Mouse (Mus musculus) lung, embryonic 14.5 days (tissue): ENCODE results near the gene Ss18l1. TPM values are rescaled to one million over a fixed set of nuclear protein-coding genes. Genes with fewer than 3 reads are reported as not detected.

Source experiments
- ATAC-seq: fragments of 200-750 bp; cut with Nextera tagmentation; 2 replicates; pipeline ENCODE4 v1.8.0; 2017; ENCODE audit warnings: mild to moderate bottlenecking, moderate TSS enrichment, moderate library complexity; ENCODE audit not compliant: insufficient read depth
- DNase-seq: peaks from one replicate; pipeline ENCODE4 v3.0.0-alpha.2; 2015
- H3K27ac ChIP-seq: fragments of 300-500 bp; sonication (generic); 2 replicates; pipeline ENCODE4 v1.5.1; 2014; ENCODE audit warnings: low read depth, mild to moderate bottlenecking, moderate library complexity
- H3K27me3 ChIP-seq: fragments of 300-500 bp; sonication (generic); 2 replicates; pipeline ENCODE4 v1.6.1; 2014; ENCODE audit warnings: low read length, control low read depth; ENCODE audit not compliant: insufficient read depth
- H3K36me3 ChIP-seq: fragments of 300-500 bp; sonication (generic); 2 replicates; pipeline ENCODE4 v1.6.1; 2014; ENCODE audit warnings: control low read depth; ENCODE audit not compliant: insufficient read depth
- H3K4me1 ChIP-seq: fragments of 300-500 bp; sonication (generic); 2 replicates; pipeline ENCODE4 v1.6.1; 2014; ENCODE audit warnings: antibody characterized with exemption, control low read depth; ENCODE audit not compliant: insufficient read depth
- H3K4me2 ChIP-seq: fragments of 300-500 bp; sonication (generic); 2 replicates; pipeline ENCODE4 v1.6.1; 2014; ENCODE audit warnings: mild to moderate bottlenecking
- H3K4me3 ChIP-seq: fragments of 300-500 bp; sonication (generic); 2 replicates; pipeline ENCODE4 v1.5.1; 2014; ENCODE audit warnings: low read depth, low read length
- H3K9ac ChIP-seq: fragments of 300-500 bp; sonication (generic); 2 replicates; pipeline ENCODE4 v1.6.1; 2014
- H3K9me3 ChIP-seq: fragments of 300-500 bp; sonication (generic); 2 replicates; pipeline ENCODE4 v1.6.1; 2016; ENCODE audit warnings: low read depth, low read length, control low read depth
- CTCF ChIP-seq: IDR thresholded peaks from 2 replicates; pipeline ENCODE4 v1.5.1; 2016; ENCODE audit warnings: antibody characterized with exemption, low read depth
- WGBS: fragments of 180-500 bp; shearing (Covaris S2); extraction: QIAGEN DNeasy Blood & Tissue Kit; methylation state at CpG from one replicate; pipeline ENCODE4 v1.1.7; 2014; 5-methylcytosine and 5-hydroxymethylcytosine counted together
- polyA plus RNA-seq: library from polyadenylated mRNA; unstranded; fragments of >200 nt; fragmentation: Nextera tagmentation; extraction: Ambion mirVana; gene quantifications from 2 replicates; pipeline ENCODE4 v1.2.1, GENCODE M21; 2014

Gene Ss18l1
- polyA plus RNA-seq, 1 experiment from 2014 or later = 5.6 TPM

DNA sequence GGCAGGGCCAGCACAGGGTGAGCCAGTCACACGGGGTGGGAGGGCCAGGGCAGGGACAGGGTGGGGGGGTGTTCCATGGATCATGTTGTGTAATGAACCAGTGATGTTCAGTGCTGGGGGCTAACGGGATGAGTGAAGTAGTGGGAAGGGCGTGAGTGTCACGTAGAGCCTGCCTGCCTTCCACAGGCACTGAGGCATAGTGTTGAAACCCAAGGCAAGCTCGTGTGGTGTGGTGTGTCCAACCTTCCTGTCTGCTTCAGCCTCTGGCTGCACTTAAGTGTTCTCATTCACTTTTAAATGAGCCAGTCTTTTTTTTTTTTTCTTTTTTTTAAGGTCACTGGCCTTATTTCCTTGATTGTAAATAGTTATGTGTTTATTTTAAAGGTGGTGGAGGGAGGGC is 7.6 kb upstream of the Ss18l1 start:
- ATAC-seq (no peak), DNase-seq (no peak)
- Histone ChIP-seq H3K4me1 (no peaks in the 10 kb centered on the region), H3K27ac (no peak overlapping the region), H3K9me3 (no peaks in the 10 kb centered on the region), H3K36me3 (peaks cover 100% of the 10 kb centered on the region), H3K9ac (no peak overlapping the region), H3K4me3 (no peak overlapping the region), H3K27me3 (no peaks in the 10 kb centered on the region), H3K4me2 (no peak overlapping the region)
- no peak for TF ChIP-seq CTCF
- WGBS = 62% methylated on average over 5 of the region's 5 CpGs

DNA sequence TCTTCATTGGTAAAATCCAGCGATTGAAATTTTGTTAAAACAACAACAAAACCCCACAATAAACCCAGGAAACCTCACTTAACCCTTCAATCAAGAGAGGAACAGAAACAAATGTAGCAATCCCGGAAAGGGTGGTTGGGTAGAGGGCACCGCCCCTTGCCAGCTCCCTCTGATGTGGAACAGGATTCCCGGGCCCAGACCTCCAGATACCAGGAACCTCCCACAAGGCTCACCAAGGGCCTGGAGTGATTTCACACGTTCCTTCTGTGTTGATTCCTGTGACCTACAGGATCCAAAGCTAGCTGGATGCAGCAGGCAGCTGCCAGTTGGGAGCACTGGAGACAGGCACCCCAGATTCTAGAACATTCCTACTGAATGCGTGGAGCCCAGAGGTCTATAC is 1.9 kb upstream of the Ss18l1 start:
- Histone ChIP-seq H3K4me3 (peak overlapping the region; percentile 99), H3K4me2 (peak overlapping the region; percentile 91), H3K4me1 (peaks cover 13% of the 10 kb centered on the region), H3K9ac (no peak overlapping the region; the same call in 1 of the 2 replicates), H3K36me3 (peaks cover 44% of the 10 kb centered on the region), H3K9me3 (no peaks in the 10 kb centered on the region), H3K27me3 (no peaks in the 10 kb centered on the region), H3K27ac (no peak overlapping the region)
- no peak for DNase-seq
- no peak for TF ChIP-seq CTCF
- no peak for ATAC-seq
- WGBS = 41% methylated on average over 6 of the region's 6 CpGs

DNA sequence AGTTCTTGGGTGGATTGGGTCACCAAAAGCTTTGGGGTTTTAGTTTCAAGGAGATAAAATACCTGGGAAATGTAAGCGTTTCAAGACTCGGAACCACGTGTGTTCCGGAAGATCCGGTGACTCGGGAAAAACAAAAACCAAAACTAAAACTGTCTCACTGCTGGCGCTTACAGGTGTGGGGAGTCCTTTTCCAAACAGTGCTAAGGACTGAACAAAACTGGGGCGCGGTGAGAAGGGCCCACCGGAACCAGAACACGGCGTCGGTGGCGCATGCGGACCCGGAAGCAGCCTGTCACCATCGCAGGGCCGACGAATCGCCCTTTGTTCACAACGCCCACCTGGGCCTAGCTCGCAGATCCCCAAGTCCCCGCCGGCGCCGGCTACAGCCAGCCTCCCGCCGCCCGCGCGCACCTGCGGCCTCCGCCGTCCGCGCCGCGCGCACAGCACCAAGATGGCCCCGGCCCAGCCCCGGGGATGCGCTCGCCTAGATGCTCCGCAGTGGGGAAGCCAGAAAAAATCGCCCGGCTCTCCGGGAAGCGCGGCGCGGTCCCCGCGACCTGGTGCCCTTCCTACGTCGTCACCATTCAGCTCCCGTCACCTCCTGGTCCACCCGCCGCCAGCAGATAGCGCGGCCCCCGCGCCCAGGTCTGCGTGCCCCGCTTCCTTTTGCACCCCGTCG is 593 bp upstream of the Ss18l1 start:
- Histone ChIP-seq H3K4me3 (peak overlapping the region; percentile 99), H3K4me2 (peak overlapping the region; percentile 91), H3K27me3 (no peaks in the 10 kb centered on the region), H3K36me3 (peaks cover 31% of the 10 kb centered on the region), H3K4me1 (peaks cover 13% of the 10 kb centered on the region), H3K27ac (peak overlapping the region; percentile 90), H3K9ac (peak overlapping the region; percentile 87), H3K9me3 (no peaks in the 10 kb centered on the region)
- peak; percentile 36 for ATAC-seq
- no peak for TF ChIP-seq CTCF
- WGBS = under 1% methylated on average over 60 of the region's 66 CpGs
- peak; percentile 51 for DNase-seq

GRCm38 (mm10) chr2:180042858-180043515 is 678 bp downstream of the Ss18l1 start:
- peak overlapping the region; percentile 91 for H3K4me2 ChIP-seq
- peaks cover 18% of the 10 kb centered on the region for H3K36me3 ChIP-seq
- H3K4me1 ChIP-seq = peaks cover 13% of the 10 kb centered on the region
- peak overlapping the region; percentile 87 for H3K9ac ChIP-seq
- no peaks in the 10 kb centered on the region for H3K9me3 ChIP-seq
- H3K27me3 ChIP-seq = no peaks in the 10 kb centered on the region
- H3K27ac ChIP-seq = peak overlapping the region; percentile 90
- ATAC-seq (peak; percentile 71), DNase-seq (peak; percentile 82)
- 1% methylated on average over 59 of the region's 66 CpGs for WGBS
- no peak for TF ChIP-seq CTCF
- peak overlapping the region; percentile 99 for H3K4me3 ChIP-seq

GRCm38 (mm10) chr2:180045283-180045682 is 3.0 kb downstream of the Ss18l1 start:
- no peak overlapping the region for H3K9ac ChIP-seq
- 41% methylated on average over 4 of the region's 4 CpGs for WGBS
- DNase-seq = peak; percentile 88

GRCm38 (mm10) chr2:180047580-180047979 is 5.3 kb downstream of the Ss18l1 start:
- no peak for TF ChIP-seq CTCF
- H3K9ac ChIP-seq = no peak overlapping the region
- DNase-seq (no peak), ATAC-seq (no peak)
- H3K9me3 ChIP-seq = no peaks in the 10 kb centered on the region
- no peak overlapping the region for H3K4me3 ChIP-seq
- H3K27me3 ChIP-seq = no peaks in the 10 kb centered on the region
- 54% methylated on average over 3 of the region's 3 CpGs for WGBS
- H3K36me3 ChIP-seq = no peaks in the 10 kb centered on the region
- no peak overlapping the region for H3K27ac ChIP-seq
- H3K4me1 ChIP-seq = no peaks in the 10 kb centered on the region
- H3K4me2 ChIP-seq = no peak overlapping the region

More at GRCm38 (mm10) chr2:180045283-180045682, 3.0 kb downstream of the Ss18l1 start:
- H3K9me3 ChIP-seq = no peaks in the 10 kb centered on the region
- H3K4me3 ChIP-seq = no peak overlapping the region
- peaks cover 10% of the 10 kb centered on the region for H3K4me1 ChIP-seq
- no peak overlapping the region for H3K27ac ChIP-seq
- ATAC-seq = no peak
- H3K4me2 ChIP-seq = no peak overlapping the region
- TF ChIP-seq CTCF = peak; percentile 75
- no peaks in the 10 kb centered on the region for H3K36me3 ChIP-seq
- H3K27me3 ChIP-seq = no peaks in the 10 kb centered on the region

DNA sequence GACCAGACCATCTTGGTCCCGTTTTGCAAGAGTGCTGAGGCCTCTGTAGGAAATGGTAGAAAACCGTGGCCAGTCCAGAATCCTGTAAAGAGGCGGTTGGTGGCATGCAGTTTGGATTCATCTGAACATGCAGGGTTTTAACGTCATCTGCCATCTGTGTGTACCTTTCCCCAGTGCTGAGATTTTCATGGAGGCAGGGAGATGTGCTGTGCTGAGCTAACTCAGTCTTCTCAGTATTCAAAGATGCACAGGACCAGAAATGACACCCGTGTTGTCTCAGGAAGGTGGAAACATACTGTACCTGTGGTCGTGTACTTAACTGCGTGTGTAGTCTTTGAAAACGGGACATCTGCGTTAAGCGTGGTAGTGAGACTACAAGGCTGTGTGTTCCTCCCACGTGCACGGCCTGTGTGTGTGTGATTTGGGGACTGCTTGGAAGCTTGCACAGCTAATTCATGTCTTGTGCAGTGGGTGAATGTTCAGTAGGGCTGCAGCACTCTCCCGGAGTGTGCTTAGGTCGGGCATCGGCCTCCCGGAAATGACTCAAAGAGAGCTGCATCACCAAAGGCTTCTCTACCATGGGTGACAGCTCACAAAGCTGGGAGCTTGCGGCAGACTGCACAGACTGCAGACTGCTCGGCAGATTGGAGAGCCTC is 5.8 kb downstream of the Ss18l1 start:
- no peak for TF ChIP-seq CTCF
- Histone ChIP-seq H3K27ac (no peak overlapping the region), H3K4me3 (no peak overlapping the region), H3K4me1 (no peaks in the 10 kb centered on the region), H3K9me3 (no peaks in the 10 kb centered on the region), H3K27me3 (no peaks in the 10 kb centered on the region), H3K4me2 (no peak overlapping the region), H3K36me3 (peaks cover 5% of the 10 kb centered on the region; the same call in 1 of the 2 replicates), H3K9ac (no peak overlapping the region)
- no peak for ATAC-seq
- no peak for DNase-seq
- 90% methylated on average over 18 of the region's 18 CpGs for WGBS
